ENCODE assay signal across 17 mouse cellular contexts in the genomic region with DNA sequence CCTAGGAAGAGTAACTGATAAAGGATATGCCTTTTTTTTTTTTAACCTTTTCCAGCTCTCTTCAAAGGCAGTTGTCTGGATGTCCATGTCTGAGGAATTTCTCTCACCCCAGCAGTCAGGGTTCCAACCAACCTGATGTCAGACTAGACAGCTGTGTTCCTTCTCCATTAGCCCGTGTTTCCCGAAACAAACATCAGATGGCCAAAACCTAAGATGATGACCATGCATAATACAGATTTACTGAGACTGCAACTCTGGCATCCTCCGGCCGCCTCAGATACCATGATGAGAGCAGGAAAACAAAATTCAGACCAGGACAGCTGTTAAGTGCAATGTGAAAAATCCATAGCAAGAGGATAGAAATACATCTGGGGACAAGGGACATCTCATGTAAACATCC.
DNase-seq lines count a peak whose midpoint lies in the region; ATAC-seq and TF ChIP-seq lines count a peak whose summit lies in the region.
"Had no signal": no experiment of that assay in that cellular context is flagged by ENCODE, and none has a peak within 500 bp of the region (broad histone marks: within the 10 kb centered on the region; RNA-seq: fewer than 3 reads in every experiment).

No protein-coding gene starts in this region.

- H3K36me3 ChIP-seq in hindbrain, embryonic 10.5 days = no peaks in the 10 kb centered on the region
- no peaks in the 10 kb centered on the region for H3K36me3 ChIP-seq in hindbrain, embryonic 13.5 days
- H3K36me3 ChIP-seq in liver, postnatal 0 days (replicated peaks; ENCODE audit: insufficient read depth, low read length) = no peaks in the 10 kb centered on the region
- H3K36me3 ChIP-seq in limb, embryonic 14.5 days (ENCODE audit: control insufficient read depth, insufficient read depth, low read length) = no peaks in the 10 kb centered on the region
- no peaks in the 10 kb centered on the region for H3K36me3 ChIP-seq in myocyte (ENCODE audit: control insufficient read depth, insufficient read depth)
- H3K36me3 ChIP-seq: forebrain, embryonic 12.5 days; heart, embryonic 12.5 days had no signal

- H3K79me2 ChIP-seq in myocyte (ENCODE audit: control insufficient read depth, insufficient read depth) = no peaks in the 10 kb centered on the region

- peak overlapping the region; percentile 8; the same call in 1 of the 2 replicates for H3K27ac ChIP-seq in hindbrain, embryonic 10.5 days
- H3K27ac ChIP-seq in hindbrain, embryonic 13.5 days = no peak overlapping the region
- H3K27ac ChIP-seq in liver, postnatal 0 days (ENCODE audit: low read depth) = 0 out of 2 replicates have a peak overlapping the region, but pooled peaks have one; percentile 25
- no peak overlapping the region for H3K27ac ChIP-seq in limb, embryonic 14.5 days (replicated peaks; ENCODE audit: low read depth, low read length)
- H3K27ac ChIP-seq: forebrain, embryonic 12.5 days; layer of hippocampus, adult 2 months had no signal

- H3K4me1 ChIP-seq in hindbrain, embryonic 10.5 days (replicated peaks) = peaks cover 54% of the 10 kb centered on the region
- 0 out of 2 replicates have a peak, but pooled peaks cover 4% of the 10 kb centered on the region for H3K4me1 ChIP-seq in hindbrain, embryonic 13.5 days (replicated peaks)
- H3K4me1 ChIP-seq in liver, postnatal 0 days (ENCODE audit: insufficient read depth) = peaks cover 14% of the 10 kb centered on the region; the same call in 1 of the 2 replicates
- H3K4me1 ChIP-seq in limb, embryonic 14.5 days (ENCODE audit: control insufficient read depth, insufficient read depth, low read length) = peaks cover 15% of the 10 kb centered on the region

- H3K9me3 ChIP-seq in hindbrain, embryonic 10.5 days = no peaks in the 10 kb centered on the region
- no peaks in the 10 kb centered on the region for H3K9me3 ChIP-seq in hindbrain, embryonic 13.5 days
- no peaks in the 10 kb centered on the region for H3K9me3 ChIP-seq in liver, postnatal 0 days (ENCODE audit: low read length)
- H3K9me3 ChIP-seq in limb, embryonic 14.5 days (ENCODE audit: control insufficient read depth, low read length) = no peaks in the 10 kb centered on the region
- H3K9me3 ChIP-seq: forebrain, embryonic 12.5 days; heart, embryonic 12.5 days had no signal

- no peak for DNase-seq in hindbrain, embryonic 10.5 days (ENCODE audit: low spot score)
- DNase-seq in liver, postnatal 0 days = no peak
- DNase-seq in liver = no peak
- DNase-seq in limb, embryonic 14.5 days (ENCODE audit: low spot score) = no peak
- DNase-seq in thymus, adult 18-20 months = no peak
- DNase-seq: cerebellum, adult 18-20 months; cerebellum, postnatal 25 days; gastrocnemius, postnatal 36 days; kidney, postnatal 14 days; retina, postnatal 1 day; thymus, postnatal 14 days had no signal

- H3K9ac ChIP-seq in hindbrain, embryonic 13.5 days = no peak overlapping the region
- no peak overlapping the region for H3K9ac ChIP-seq in liver, postnatal 0 days (replicated peaks)
- H3K9ac ChIP-seq in limb, embryonic 14.5 days (ENCODE audit: low read depth, low read length, severe bottlenecking) = no peak overlapping the region
- H3K9ac ChIP-seq: forebrain, embryonic 12.5 days; heart, embryonic 12.5 days had no signal

- H3K27me3 ChIP-seq in hindbrain, embryonic 10.5 days (ENCODE audit: insufficient read depth, poor library complexity, severe bottlenecking) = no peaks in the 10 kb centered on the region
- H3K27me3 ChIP-seq in hindbrain, embryonic 13.5 days = no peaks in the 10 kb centered on the region
- H3K27me3 ChIP-seq in liver, postnatal 0 days (ENCODE audit: insufficient read depth, low read length) = no peaks in the 10 kb centered on the region
- no peaks in the 10 kb centered on the region for H3K27me3 ChIP-seq in limb, embryonic 14.5 days (ENCODE audit: control insufficient read depth, insufficient read depth, low read length)
- no peaks in the 10 kb centered on the region for H3K27me3 ChIP-seq in myocyte (ENCODE audit: control insufficient read depth, insufficient read depth, insufficient read length)
- H3K27me3 ChIP-seq: forebrain, embryonic 12.5 days; heart, embryonic 12.5 days had no signal

- TF ChIP-seq POLR2A in limb, embryonic 14.5 days (IDR thresholded peaks at IDR 0.05; ENCODE audit: borderline replicate concordance, extremely low read depth, insufficient read depth, insufficient read length) = no peak
- TF ChIP-seq POLR2A in myocyte (IDR thresholded peaks at IDR 0.05; ENCODE audit: insufficient read length, low read depth) = no peak

- 89% methylated on average over 4 of the region's 4 CpGs for WGBS in hindbrain, embryonic 10.5 days
- 85% methylated on average over 4 of the region's 4 CpGs for WGBS in hindbrain, embryonic 13.5 days
- WGBS in liver, postnatal 0 days (ENCODE audit: insufficient replicate concordance) = 74% methylated on average over 4 of the region's 4 CpGs
- 79% methylated on average over 4 of the region's 4 CpGs for WGBS in limb, embryonic 14.5 days

- TF ChIP-seq EP300 in liver, postnatal 0 days (IDR thresholded peaks at IDR 0.05; ENCODE audit: low read depth) = no peak

- no peak overlapping the region for H3ac ChIP-seq in myocyte (ENCODE audit: control insufficient read depth, insufficient read length)

- no peak overlapping the region for H3K4me2 ChIP-seq in hindbrain, embryonic 13.5 days
- H3K4me2 ChIP-seq in liver, postnatal 0 days (ENCODE audit: low read depth, low read length) = no peak overlapping the region
- H3K4me2 ChIP-seq in limb, embryonic 14.5 days (replicated peaks; ENCODE audit: low read depth, low read length, severe bottlenecking) = no peak overlapping the region
- H3K4me2 ChIP-seq in myocyte (ENCODE audit: low read depth) = no peak overlapping the region
- H3K4me2 ChIP-seq: forebrain, embryonic 12.5 days; heart, embryonic 12.5 days; liver, embryonic 11.5 days had no signal

- no peak for TF ChIP-seq CTCF in liver, postnatal 0 days (IDR thresholded peaks at IDR 0.05; ENCODE audit: low read depth)

- no peak overlapping the region for H3K4me3 ChIP-seq in hindbrain, embryonic 10.5 days
- no peak overlapping the region for H3K4me3 ChIP-seq in hindbrain, embryonic 13.5 days
- no peak overlapping the region for H3K4me3 ChIP-seq in liver, postnatal 0 days (ENCODE audit: low read depth, low read length)
- no peak overlapping the region for H3K4me3 ChIP-seq in limb, embryonic 14.5 days (replicated peaks; ENCODE audit: low read length)
- no peak overlapping the region for H3K4me3 ChIP-seq in myocyte
- H3K4me3 ChIP-seq: forebrain, embryonic 12.5 days; heart, embryonic 12.5 days; layer of hippocampus, adult 2 months had no signal

- ATAC-seq in hindbrain, embryonic 13.5 days (ENCODE audit: low FRiP score) = no peak
- ATAC-seq in liver, postnatal 0 days = no peak
- peak; percentile 44; the same call in 1 of the 2 replicates for ATAC-seq in limb, embryonic 14.5 days (ENCODE audit: low FRiP score, low read depth)

TF ChIP-seq in myocyte, 11 proteins besides CTCF, POLR2A, EP300 and RAD21:
- TF ChIP-seq USF1 (IDR thresholded peaks at IDR 0.05; ENCODE audit: low read depth) = no peak
- TF ChIP-seq SRF (IDR thresholded peaks at IDR 0.05; ENCODE audit: control insufficient read depth, insufficient read length, low read depth) = no peak
- peak in 2 of 3 experiments; percentile 9 to 45 for TF ChIP-seq MYOD1 (IDR thresholded peaks at IDR 0.05; ENCODE audit: control insufficient read depth in 1 of 3, insufficient read length in 2 of 3, low read depth in 2 of 3)
- TF ChIP-seq REST (IDR thresholded peaks at IDR 0.05; ENCODE audit: insufficient read depth, insufficient read length) = no peak
- TF ChIP-seq MAX (IDR thresholded peaks at IDR 0.05; ENCODE audit: low read depth) = no peak
- no peak for TF ChIP-seq TCF3 (IDR thresholded peaks at IDR 0.05; ENCODE audit: insufficient read length, low read depth)
- no peak for TF ChIP-seq E2F4 (IDR thresholded peaks at IDR 0.05; ENCODE audit: insufficient read depth)
- TF ChIP-seq TCF12 (IDR thresholded peaks at IDR 0.05; ENCODE audit: insufficient read depth, poor library complexity, severe bottlenecking) = no peak
- no peak for TF ChIP-seq CEBPB (IDR thresholded peaks at IDR 0.05; ENCODE audit: insufficient read depth, poor library complexity, severe bottlenecking)
- TF ChIP-seq MYOG (IDR thresholded peaks at IDR 0.05; ENCODE audit: control insufficient read depth in 1 of 3, insufficient read depth in 1 of 3, insufficient read length in 2 of 3, low read depth in 2 of 3) = peak in 2 of 3 experiments; percentile 7 to 58
- TF ChIP-seq POLR2AphosphoS2 (IDR thresholded peaks at IDR 0.05; ENCODE audit: insufficient read length, low read depth) = no peak

Comparison
In these comparisons a context has a peak if more than half of its experiments do, and no peak if none do; other contexts are left out.
1. H3K27ac ChIP-seq: peak in hindbrain, embryonic 10.5 days (single experiment) and liver, postnatal 0 days (single experiment); none in hindbrain, embryonic 13.5 days (single experiment) and limb, embryonic 14.5 days (single experiment).